Mouse (Mus musculus) myocyte (in vitro differentiated cells): Measurements from ENCODE around the gene Ugt2b5. TPM values are rescaled to one million over a fixed set of nuclear protein-coding genes. Genes with fewer than 3 reads are reported as not detected.

Source experiments
- H3K27me3 ChIP-seq: one replicate; pipeline ENCODE4 v1.6.1; 2011; ENCODE audit not compliant: control insufficient read depth, insufficient read depth, insufficient read length
- H3K36me3 ChIP-seq: one replicate; pipeline ENCODE4 v1.6.1; 2011; ENCODE audit not compliant: control insufficient read depth, insufficient read depth
- H3K4me2 ChIP-seq: one replicate; pipeline ENCODE4 v1.6.1; 2011; ENCODE audit warnings: low read depth, control low read depth
- H3K4me3 ChIP-seq: one replicate; pipeline ENCODE4 v1.5.1; 2011; ENCODE audit warnings: mild to moderate bottlenecking, control low read depth, moderate library complexity
- H3K79me2 ChIP-seq: one replicate; pipeline ENCODE4 v1.6.1; 2011; ENCODE audit not compliant: control insufficient read depth, insufficient read depth
- H3ac ChIP-seq: one replicate; pipeline ENCODE4 v1.6.1; 2011; ENCODE audit not compliant: control insufficient read depth, insufficient read length
- CEBPB ChIP-seq: IDR thresholded peaks from 2 replicates; pipeline ENCODE4 v1.6.1; 2011; ENCODE audit warnings: mild to moderate bottlenecking, moderate library complexity; ENCODE audit not compliant: poor library complexity, insufficient read depth, severe bottlenecking
- E2F4 ChIP-seq: IDR thresholded peaks from one replicate; pipeline ENCODE4 v1.6.1; 2011; ENCODE audit warnings: mild to moderate bottlenecking, control low read depth, moderate library complexity; ENCODE audit not compliant: insufficient read depth
- MAX ChIP-seq: IDR thresholded peaks from one replicate; pipeline ENCODE4 v1.6.1; 2011; ENCODE audit warnings: low read depth, mild to moderate bottlenecking, control low read depth
- MYOD1 ChIP-seq, 3 experiments: IDR thresholded peaks; one replicate each; pipeline ENCODE4 v1.6.1; 2011; ENCODE audit warnings: control low read depth in 2 of 3, low read depth in 2 of 3, mild to moderate bottlenecking in 2 of 3, moderate library complexity in 1 of 3; ENCODE audit not compliant: insufficient read length in 2 of 3, control insufficient read depth in 1 of 3
- MYOG ChIP-seq, 3 experiments: IDR thresholded peaks; one replicate each; pipeline ENCODE4 v1.6.1; 2011; ENCODE audit warnings: control low read depth in 2 of 3, low read depth in 2 of 3, mild to moderate bottlenecking in 2 of 3; ENCODE audit not compliant: insufficient read length in 2 of 3, control insufficient read depth in 1 of 3, insufficient read depth in 1 of 3
- POLR2A ChIP-seq: IDR thresholded peaks from one replicate; pipeline ENCODE4 v1.6.1; 2011; ENCODE audit warnings: low read depth, mild to moderate bottlenecking, control low read depth, moderate library complexity; ENCODE audit not compliant: insufficient read length
- POLR2AphosphoS2 ChIP-seq: IDR thresholded peaks from one replicate; pipeline ENCODE4 v1.6.1; 2011; ENCODE audit warnings: low read depth, control low read depth; ENCODE audit not compliant: insufficient read length
- REST ChIP-seq: IDR thresholded peaks from one replicate; pipeline ENCODE4 v1.6.1; 2011; ENCODE audit warnings: mild to moderate bottlenecking, control low read depth, moderate library complexity; ENCODE audit not compliant: insufficient read depth, insufficient read length
- SRF ChIP-seq: IDR thresholded peaks from one replicate; pipeline ENCODE4 v1.6.1; 2011; ENCODE audit warnings: low read depth; ENCODE audit not compliant: control insufficient read depth, insufficient read length
- TCF12 ChIP-seq: IDR thresholded peaks from one replicate; pipeline ENCODE4 v1.6.1; 2011; ENCODE audit warnings: mild to moderate bottlenecking, control low read depth; ENCODE audit not compliant: poor library complexity, insufficient read depth, severe bottlenecking
- TCF3 ChIP-seq: IDR thresholded peaks from one replicate; pipeline ENCODE4 v1.6.1; 2011; ENCODE audit warnings: low read depth, control low read depth; ENCODE audit not compliant: insufficient read length
- USF1 ChIP-seq: IDR thresholded peaks from one replicate; pipeline ENCODE4 v1.6.1; 2011; ENCODE audit warnings: low read depth, mild to moderate bottlenecking, control low read depth, moderate library complexity
- polyA plus RNA-seq: library from polyadenylated mRNA; unstranded; fragments of >200 nt; fragmentation: generic; extraction: Trizol; gene quantifications from one replicate; pipeline ENCODE4 v1.2.1, GENCODE M21; 2012; ENCODE audit warnings: missing spikeins

The Ugt2b5 gene
- polyA plus RNA-seq, 1 experiment, result not detected

GRCm38 (mm10) chr5:87092346-87093027 lies 47.6 kb downstream of the Ugt2b5 start, which contains the start of gene Ugt2b36:
Gene Ugt2b36 (minus strand): TSS chr5:87092555.
- Histone ChIP-seq H3K36me3 (no peaks in the 10 kb centered on the region), H3K4me3 (no peak within 1 kb of the TSS), H3ac (no peak within 1 kb of the TSS), H3K4me2 (no peak within 1 kb of the TSS), H3K79me2 (no peaks in the 10 kb centered on the region), H3K27me3 (no peaks in the 10 kb centered on the region)
- TF ChIP-seq CEBPB (no peak), REST (no peak)

GRCm38 (mm10) chr5:87091111-87091510 lies 49.0 kb downstream of the Ugt2b5 start:
- TF ChIP-seq MYOG (IDR thresholded peaks at IDR 0.05; ENCODE audit: control insufficient read depth in 1 of 3, insufficient read depth in 1 of 3, insufficient read length in 2 of 3, low read depth in 2 of 3) (no peak), TCF12 (no peak), MAX (no peak), REST (no peak), POLR2A (no peak), CEBPB (no peak), USF1 (no peak), MYOD1 (IDR thresholded peaks at IDR 0.05; ENCODE audit: control insufficient read depth in 1 of 3, insufficient read length in 2 of 3, low read depth in 2 of 3) (no peak), SRF (no peak), E2F4 (no peak), POLR2AphosphoS2 (no peak), TCF3 (no peak)
- Histone ChIP-seq H3K4me2 (no peak overlapping the region), H3K36me3 (no peaks in the 10 kb centered on the region), H3K79me2 (no peaks in the 10 kb centered on the region), H3K27me3 (no peaks in the 10 kb centered on the region), H3ac (no peak overlapping the region), H3K4me3 (no peak overlapping the region)

GRCm38 (mm10) chr5:87089264-87089663 lies 50.9 kb downstream of the Ugt2b5 start:
- no peak overlapping the region for H3ac ChIP-seq
- TF ChIP-seq MYOG (IDR thresholded peaks at IDR 0.05; ENCODE audit: control insufficient read depth in 1 of 3, insufficient read depth in 1 of 3, insufficient read length in 2 of 3, low read depth in 2 of 3) (no peak), POLR2AphosphoS2 (no peak), E2F4 (no peak), TCF3 (no peak), POLR2A (no peak), REST (no peak), TCF12 (no peak), USF1 (no peak)
- H3K27me3 ChIP-seq, result no peaks in the 10 kb centered on the region
- no peaks in the 10 kb centered on the region for H3K79me2 ChIP-seq
- H3K4me2 ChIP-seq, result no peak overlapping the region
- no peaks in the 10 kb centered on the region for H3K36me3 ChIP-seq
- no peak overlapping the region for H3K4me3 ChIP-seq

- Histone ChIP-seq H3K27me3 (no peaks in the 10 kb centered on the region), H3ac (no peak overlapping the region), H3K79me2 (no peaks in the 10 kb centered on the region), H3K36me3 (no peaks in the 10 kb centered on the region), H3K4me3 (no peak overlapping the region), H3K4me2 (no peak overlapping the region)
- TF ChIP-seq POLR2A (no peak), POLR2AphosphoS2 (no peak), TCF3 (no peak), MYOG (IDR thresholded peaks at IDR 0.05; ENCODE audit: control insufficient read depth in 1 of 3, insufficient read depth in 1 of 3, insufficient read length in 2 of 3, low read depth in 2 of 3) (no peak), MYOD1 (IDR thresholded peaks at IDR 0.05; ENCODE audit: control insufficient read depth in 1 of 3, insufficient read length in 2 of 3, low read depth in 2 of 3) (no peak), REST (no peak), USF1 (no peak), SRF (no peak), E2F4 (no peak), MAX (no peak), CEBPB (no peak), TCF12 (no peak)
Observed at GRCm38 (mm10) chr5:87086269-87086668, 53.8 kb downstream of the Ugt2b5 start.

Other genes starting within 250 kb of the Ugt2b5 start
- gene Ugt2b34, start 233.4 kb downstream of the Ugt2b5 start, polyA plus RNA-seq, result not detected
- gene Ugt2b1, start 213.8 kb downstream of the Ugt2b5 start, polyA plus RNA-seq, result not detected
- gene Ugt2b35, start 139.5 kb downstream of the Ugt2b5 start, polyA plus RNA-seq, result not detected
- not detected for gene Ugt2b36, start 47.8 kb downstream of the Ugt2b5 start, polyA plus RNA-seq
- gene Ugt2b37, start 114.5 kb upstream of the Ugt2b5 start, polyA plus RNA-seq, result not detected
- not detected for gene Ugt2a3, start 196.9 kb upstream of the Ugt2b5 start, polyA plus RNA-seq